Mouse (Mus musculus) heart, postnatal 36 days (tissue): ENCODE measurements around the gene Def8. TPM values are rescaled to one million over a fixed set of nuclear protein-coding genes. Genes with fewer than 3 reads are reported as not detected.

Experiments used
- total RNA-seq, 2 experiments: library from RNA; stranded (reverse); gene quantifications; 2 replicates each; pipeline ENCODE4 v1.2.3; 2021

Gene Def8
- total RNA-seq, 2 experiments from 2014 or later = 51.6 to 58.1 TPM

Other genes starting within 250 kb of the Def8 start
- gene Dpep1, start 237.3 kb upstream of the Def8 start, total RNA-seq = 10 to 100 TPM; 32.3 to 53.6 TPM
- gene Chmp1a, start 210.8 kb upstream of the Def8 start, total RNA-seq = 10 to 100 TPM; 53.9 to 69.1 TPM
- gene Spata33, start 210.7 kb upstream of the Def8 start, total RNA-seq = 10 to 100 TPM; 22.5 to 27.2 TPM
- 10 to 100 TPM; 19.6 to 24.0 TPM for gene Cdk10, start 198.7 kb upstream of the Def8 start, total RNA-seq
- 1 to 10 TPM; 5.4 to 6.2 TPM for gene Spata2l, start 187.3 kb upstream of the Def8 start, total RNA-seq
- gene Zfp276, start 169.3 kb upstream of the Def8 start, total RNA-seq = 10 to 100 TPM in 1 of 2 experiments, 1 to 10 TPM in 1; 9.4 to 10.8 TPM
- 10 to 100 TPM; 21.8 to 26.5 TPM for gene Vps9d1, start 169.2 kb upstream of the Def8 start, total RNA-seq
- 1 to 10 TPM; 1.7 to 3.4 TPM for gene Fanca, start 105.0 kb upstream of the Def8 start, total RNA-seq
- gene Spire2, start 90.8 kb upstream of the Def8 start, total RNA-seq = under 1 TPM; 0.11 to 0.14 TPM
- 100 to 1,000 TPM; 121 to 130 TPM for gene Tcf25, start 49.8 kb upstream of the Def8 start, total RNA-seq
- gene Mc1r, start 16.4 kb upstream of the Def8 start, total RNA-seq = not detected
- under 1 TPM in 1 of 2 experiments, not detected in 1; 0.72 TPM for gene Tubb3, start 12.1 kb upstream of the Def8 start, total RNA-seq
- 10 to 100 TPM; 62.6 to 74.3 TPM for gene Afg3l1, start 54.4 kb downstream of the Def8 start, total RNA-seq
- not detected for gene Dbndd1, start 91.9 kb downstream of the Def8 start, total RNA-seq
- gene Gas8, start 95.3 kb downstream of the Def8 start, total RNA-seq = 1 to 10 TPM; 4.4 to 5.2 TPM
- gene Rhou, start 230.4 kb downstream of the Def8 start, total RNA-seq = 1 to 10 TPM; 6.6 to 8.3 TPM